18 mouse cellular contexts compared by ENCODE assay signal in genomic region chr2:45421774-45422173, GRCm38 (mm10).
A peak's percentile ranks its signal among the peaks of the same experiment; 100 is the strongest.
DNase-seq lines count a peak whose midpoint lies in the region; ATAC-seq and TF ChIP-seq lines count a peak whose summit lies in the region.
"Had no signal": no experiment of that assay in that cellular context is flagged by ENCODE, and none has a peak within 500 bp of the region (broad histone marks: within the 10 kb centered on the region; RNA-seq: fewer than 3 reads in every experiment).

No protein-coding gene starts in this region.

- no peak for TF ChIP-seq CTCF in CH12.LX (conservative IDR thresholded peaks at IDR 0.05 in 1 of 2, IDR thresholded peaks at IDR 0.05 in 1 of 2; ENCODE audit: low read depth in 2 of 2, low read length in 2 of 2)

- H3K9ac ChIP-seq in lung, embryonic 16.5 days (ENCODE audit: low read length) = no peak overlapping the region
- no peak overlapping the region for H3K9ac ChIP-seq in CH12.LX (ENCODE audit: insufficient read depth, low read depth)
- no peak overlapping the region for H3K9ac ChIP-seq in ES-E14 (ENCODE audit: insufficient read depth, low read depth, low read length, poor library complexity, severe bottlenecking)
- H3K9ac ChIP-seq: embryonic facial prominence, embryonic 12.5 days; forebrain, embryonic 13.5 days; forebrain, embryonic 15.5 days; forebrain, postnatal 0 days had no signal

- H3K4me3 ChIP-seq in lung, embryonic 16.5 days (ENCODE audit: low read length) = no peak overlapping the region
- H3K4me3 ChIP-seq in CH12.LX (replicated peaks in 1 of 3; ENCODE audit: low read depth in 2 of 3, low read length in 2 of 3, poor library complexity in 1 of 3) (no peak overlapping the region), ES-E14 (ENCODE audit: insufficient read depth in 1 of 2, low read depth in 1 of 2, low read length in 2 of 2, poor library complexity in 1 of 2, severe bottlenecking in 1 of 2) (no peak overlapping the region)
- H3K4me3 ChIP-seq: embryonic facial prominence, embryonic 10.5 days; embryonic facial prominence, embryonic 12.5 days; forebrain, embryonic 13.5 days; forebrain, embryonic 15.5 days had no signal

- ATAC-seq in lung, embryonic 16.5 days (ENCODE audit: low read depth) = peak; percentile 60; the same call in 1 of the 2 replicates
- ATAC-seq: forebrain, embryonic 13.5 days; forebrain, embryonic 15.5 days; forebrain, postnatal 0 days had no signal

- no peaks in the 10 kb centered on the region for H3K79me2 ChIP-seq in CH12.LX (replicated peaks; ENCODE audit: control insufficient read depth, extremely low read depth, insufficient read depth, poor library complexity, severe bottlenecking)

- TF ChIP-seq EP300 in CH12.LX (IDR thresholded peaks at IDR 0.05; ENCODE audit: low read length) = no peak

- no peak for TF ChIP-seq POLR2A in CH12.LX (IDR thresholded peaks at IDR 0.05; ENCODE audit: low read depth, low read length)

- H3K27me3 ChIP-seq in lung, embryonic 16.5 days (ENCODE audit: control insufficient read depth, insufficient read depth, low read depth, low read length) = no peaks in the 10 kb centered on the region
- no peaks in the 10 kb centered on the region for H3K27me3 ChIP-seq in CH12.LX (replicated peaks)
- H3K27me3 ChIP-seq: embryonic facial prominence, embryonic 12.5 days; forebrain, embryonic 13.5 days; forebrain, embryonic 15.5 days had no signal

- no peaks in the 10 kb centered on the region for H3K36me3 ChIP-seq in lung, embryonic 16.5 days (ENCODE audit: control insufficient read depth, insufficient read depth, low read length)
- H3K36me3 ChIP-seq in CH12.LX (replicated peaks in 1 of 2; ENCODE audit: control insufficient read depth in 1 of 2, insufficient read depth in 1 of 2, low read length in 1 of 2) (no peaks in the 10 kb centered on the region), ES-E14 (ENCODE audit: control insufficient read depth, insufficient read depth, low read length, poor library complexity, severe bottlenecking) (no peaks in the 10 kb centered on the region)
- H3K36me3 ChIP-seq: embryonic facial prominence, embryonic 10.5 days; embryonic facial prominence, embryonic 12.5 days; forebrain, embryonic 15.5 days had no signal

- H3K27ac ChIP-seq in lung, embryonic 16.5 days (ENCODE audit: low read length) = no peak overlapping the region
- H3K27ac ChIP-seq in CH12.LX (ENCODE audit: insufficient read depth, low read depth) (no peak overlapping the region), ES-E14 (ENCODE audit: insufficient read depth, low read depth, low read length, poor library complexity, severe bottlenecking) (no peak overlapping the region)
- H3K27ac ChIP-seq: embryonic facial prominence, embryonic 10.5 days; embryonic facial prominence, embryonic 12.5 days; forebrain, embryonic 13.5 days; forebrain, embryonic 15.5 days had no signal

- WGBS in lung, embryonic 16.5 days = 63% methylated on average over 1 of the region's 1 CpGs

- no peaks in the 10 kb centered on the region for H3K4me1 ChIP-seq in lung, embryonic 16.5 days (replicated peaks; ENCODE audit: control insufficient read depth, insufficient read depth, low read length)
- peaks cover 0 to 3% of the 10 kb centered on the region in 2 experiments; a peak in 1 of 4 replicates for H3K4me1 ChIP-seq in CH12.LX (ENCODE audit: control insufficient read depth in 1 of 2, insufficient read depth in 2 of 2)
- no peaks in the 10 kb centered on the region for H3K4me1 ChIP-seq in ES-E14 (ENCODE audit: control insufficient read depth in 2 of 2, insufficient read depth in 2 of 2, low read length in 2 of 2, poor library complexity in 1 of 2)
- H3K4me1 ChIP-seq: embryonic facial prominence, embryonic 10.5 days; embryonic facial prominence, embryonic 12.5 days; forebrain, embryonic 15.5 days had no signal

- in situ Hi-C loops in CH12.LX (cut with MboI; ENCODE audit: low pct_ligation_motif_present, low pct_unique_long_range_greater_than_20kb, low sequenced_read_pairs) (no loop called here), ES-E14 (cut with MboI; ENCODE audit: low sequenced_read_pairs in 2 of 2, unreplicated experiment in 2 of 2) (no loop called here)

- H3K4me2 ChIP-seq in lung, embryonic 16.5 days (ENCODE audit: low read depth, low read length) = no peak overlapping the region
- H3K4me2 ChIP-seq in CH12.LX (ENCODE audit: insufficient read depth, low read depth, poor library complexity, severe bottlenecking) = no peak overlapping the region
- H3K4me2 ChIP-seq: embryonic facial prominence, embryonic 12.5 days; forebrain, embryonic 13.5 days; forebrain, embryonic 15.5 days had no signal

- no peak for TF ChIP-seq RAD21 in CH12.LX (IDR thresholded peaks at IDR 0.05; ENCODE audit: low read depth, low read length)

- DNase-seq in lung, postnatal 14 days = no peak
- DNase-seq in CH12.LX (ENCODE audit: extremely low read depth) (no peak), ES-E14 (ENCODE audit: low read depth, low spot score) (no peak)
- no peak for DNase-seq in cerebellum, adult 11 months
- DNase-seq: adrenal gland, adult 2 months; adrenal gland, postnatal 10 days; adrenal gland, postnatal 25 days; cerebellum, adult 11-12 months; cerebellum, adult 2 months; cerebellum, adult 9-10 months; cerebellum, postnatal 10 days; cerebellum, postnatal 25 days; forebrain, postnatal 0 days had no signal

- dilution Hi-C loops in CH12.LX (cut with MboI; ENCODE audit: extremely low pct_ligation_motif_present, extremely low pct_unique_long_range_greater_than_20kb, low sequenced_read_pairs) = no loop called here

- no peaks in the 10 kb centered on the region for H3K9me3 ChIP-seq in lung, embryonic 16.5 days (ENCODE audit: control insufficient read depth, low read length)
- no peaks in the 10 kb centered on the region for H3K9me3 ChIP-seq in CH12.LX (replicated peaks; ENCODE audit: low read length)
- H3K9me3 ChIP-seq in ES-E14 (ENCODE audit: control insufficient read depth, insufficient read depth, low read depth, low read length) = no peaks in the 10 kb centered on the region
- H3K9me3 ChIP-seq: embryonic facial prominence, embryonic 10.5 days; embryonic facial prominence, embryonic 12.5 days; forebrain, embryonic 13.5 days; forebrain, embryonic 15.5 days had no signal

TF ChIP-seq in CH12.LX, 34 proteins besides CTCF, POLR2A, EP300 and RAD21:
- TF ChIP-seq ETS1 (conservative IDR thresholded peaks at IDR 0.05; ENCODE audit: low read depth, low read length) (no peak), ZNF384 (IDR thresholded peaks at IDR 0.05; ENCODE audit: low read depth, low read length) (0 out of 2 replicates have a peak, but pooled peaks have one; percentile 25), CHD1 (IDR thresholded peaks at IDR 0.05; ENCODE audit: low read depth, low read length) (no peak), MYC (IDR thresholded peaks at IDR 0.05; ENCODE audit: low read depth, low read length) (no peak), HCFC1 (IDR thresholded peaks at IDR 0.05; ENCODE audit: low read depth, low read length) (no peak)

TF ChIP-seq in ES-E14, 5 proteins besides CTCF, POLR2A, EP300 and RAD21:
- no peak for TF ChIP-seq ZC3H11A (IDR thresholded peaks at IDR 0.05; ENCODE audit: borderline replicate concordance, low read depth, low read length)
- TF ChIP-seq ZNF384 (IDR thresholded peaks at IDR 0.05; ENCODE audit: low read depth, low read length) = 0 out of 2 replicates have a peak, but pooled peaks have one; percentile 44
